Mouse (Mus musculus): ENCODE data around the gene Syvn1. TPM values are rescaled to one million over a fixed set of nuclear protein-coding genes. Genes with fewer than 3 reads are reported as not detected.
A peak's percentile ranks its signal among the peaks of the same experiment; 100 is the strongest.

The Syvn1 gene
- total and polyA plus RNA-seq, 3 experiments, result 21.3 to 24.2 (median 23.1) TPM

- no peak for TF ChIP-seq CTCF (IDR thresholded peaks at IDR 0.05)
- Histone ChIP-seq H3K27ac (no peak overlapping the region), H3K9ac (ENCODE audit: low read depth, low read length) (no peak overlapping the region), H3K36me3 (ENCODE audit: control insufficient read depth, insufficient read depth, low read length) (no peaks in the 10 kb centered on the region), H3K4me1 (ENCODE audit: control insufficient read depth, insufficient read depth, low read length) (peaks cover 4% of the 10 kb centered on the region), H3K27me3 (ENCODE audit: control insufficient read depth, insufficient read depth, low read length) (no peaks in the 10 kb centered on the region), H3K79me2 (replicated peaks; ENCODE audit: control insufficient read depth, insufficient read depth, low read length) (no peaks in the 10 kb centered on the region), H3K4me3 (no peak overlapping the region)
- 92% methylated on average over 10 of the region's 10 CpGs for WGBS
- DNase-seq, result no peak
- intact Hi-C loops (cut with DNase I), result loop anchor here (2.0 kb wide), 1 partner anchor 91 kb away; no protein-coding TSS in a partner anchor
Observed at GRCm38 (mm10) chr19:6013691-6014090, 32.7 kb upstream of the Syvn1 start.

GRCm38 (mm10) chr19:6014991-6015510, 31.3 kb upstream of the Syvn1 start:
- peak; percentile 63; the same call in 1 of the 2 replicates for TF ChIP-seq POLR2A (IDR thresholded peaks at IDR 0.05; ENCODE audit: insufficient read depth, low read depth, low read length)
- TF ChIP-seq CTCF (IDR thresholded peaks at IDR 0.05), result no peak

GRCm38 (mm10) chr19:6015511-6016315, 30.7 kb upstream of the Syvn1 start, which contains the start of gene Capn1:
Capn1 (minus strand) TSS chr19:6015897.
- TF ChIP-seq CTCF (IDR thresholded peaks at IDR 0.05) (peak; percentile 40; the same call in 1 of the 2 replicates), EP300 (IDR thresholded peaks at IDR 0.05; ENCODE audit: insufficient read depth, low read depth, low read length) (no peak)
- intact Hi-C loops (cut with DNase I), result loop anchor here (2.0 kb wide), 2 partner anchors 27 to 93 kb away; no protein-coding TSS in a partner anchor
- Histone ChIP-seq H3K27ac (peak within 1 kb of the TSS; percentile 88), H3K36me3 (ENCODE audit: control insufficient read depth, insufficient read depth, low read length) (no peaks in the 10 kb centered on the region), H3K27me3 (ENCODE audit: control insufficient read depth, insufficient read depth, low read length) (no peaks in the 10 kb centered on the region), H3K4me3 (peak within 1 kb of the TSS; percentile 77), H3K79me2 (replicated peaks; ENCODE audit: control insufficient read depth, insufficient read depth, low read length) (no peaks in the 10 kb centered on the region), H3K9ac (ENCODE audit: low read depth, low read length) (peak within 1 kb of the TSS; percentile 77), H3K4me1 (ENCODE audit: control insufficient read depth, insufficient read depth, low read length) (peaks cover 4% of the 10 kb centered on the region)
- WGBS, result 6% methylated on average over 40 of the region's 40 CpGs
- DNase-seq, result peak; percentile 83 to 84

More at GRCm38 (mm10) chr19:6014991-6015510, 31.3 kb upstream of the Syvn1 start:
- Histone ChIP-seq H3K9ac (ENCODE audit: low read depth, low read length) (peak overlapping the region; percentile 77), H3K27me3 (ENCODE audit: control insufficient read depth, insufficient read depth, low read length) (no peaks in the 10 kb centered on the region), H3K79me2 (replicated peaks; ENCODE audit: control insufficient read depth, insufficient read depth, low read length) (no peaks in the 10 kb centered on the region), H3K4me3 (peak overlapping the region; percentile 77), H3K27ac (peak overlapping the region; percentile 88), H3K36me3 (ENCODE audit: control insufficient read depth, insufficient read depth, low read length) (no peaks in the 10 kb centered on the region), H3K4me1 (ENCODE audit: control insufficient read depth, insufficient read depth, low read length) (peaks cover 4% of the 10 kb centered on the region)
- peak; percentile 70 to 73 for DNase-seq
- intact Hi-C loops (cut with DNase I), result loop anchor here (2.0 kb wide), 1 partner anchor 92 kb away; no protein-coding TSS in a partner anchor
- WGBS, result under 1% methylated on average over 15 of the region's 18 CpGs

DNA sequence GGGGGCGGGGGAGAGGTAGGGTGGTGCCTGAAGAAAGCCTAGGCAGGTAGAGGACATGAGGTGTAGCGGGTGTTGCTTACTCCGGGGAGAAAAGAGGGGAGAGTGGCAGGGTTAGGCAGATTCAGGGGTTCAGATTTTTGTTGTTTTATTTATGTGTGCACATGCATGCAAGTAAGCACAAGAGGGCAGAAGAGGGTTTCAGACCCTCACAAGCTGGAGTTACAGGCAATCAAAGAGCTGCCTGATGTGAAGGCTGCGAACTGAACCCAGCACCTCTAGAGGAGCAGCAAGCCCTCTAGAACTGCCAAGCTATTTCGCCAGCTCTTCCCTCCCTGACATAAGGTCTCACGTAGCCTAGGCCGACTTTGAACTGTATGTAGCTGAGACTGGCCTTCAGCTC, 29.8 kb upstream of the Syvn1 start:
- Histone ChIP-seq H3K4me1 (ENCODE audit: control insufficient read depth, insufficient read depth, low read length) (peaks cover 4% of the 10 kb centered on the region), H3K36me3 (ENCODE audit: control insufficient read depth, insufficient read depth, low read length) (no peaks in the 10 kb centered on the region), H3K27me3 (ENCODE audit: control insufficient read depth, insufficient read depth, low read length) (no peaks in the 10 kb centered on the region), H3K4me3 (no peak overlapping the region), H3K9ac (ENCODE audit: low read depth, low read length) (no peak overlapping the region), H3K27ac (no peak overlapping the region), H3K79me2 (replicated peaks; ENCODE audit: control insufficient read depth, insufficient read depth, low read length) (no peaks in the 10 kb centered on the region)
- intact Hi-C loops (cut with DNase I), result loop anchor here (2.0 kb wide), 1 partner anchor 26 kb away; no protein-coding TSS in a partner anchor
- WGBS, result 70% methylated on average over 7 of the region's 7 CpGs
- no peak for DNase-seq
- TF ChIP-seq POLR2A (IDR thresholded peaks at IDR 0.05; ENCODE audit: insufficient read depth, low read depth, low read length), result no peak
- peak; percentile 40 for TF ChIP-seq CTCF (IDR thresholded peaks at IDR 0.05)
- no peak for TF ChIP-seq EP300 (IDR thresholded peaks at IDR 0.05; ENCODE audit: insufficient read depth, low read depth, low read length)

GRCm38 (mm10) chr19:6018142-6019089, 28.0 kb upstream of the Syvn1 start:
- DNase-seq, result peak; percentile 82 to 88
- Histone ChIP-seq H3K27me3 (ENCODE audit: control insufficient read depth, insufficient read depth, low read length) (peaks cover 3% of the 10 kb centered on the region; the same call in 1 of the 2 replicates), H3K27ac (no peak overlapping the region), H3K4me1 (ENCODE audit: control insufficient read depth, insufficient read depth, low read length) (peaks cover 4% of the 10 kb centered on the region), H3K36me3 (ENCODE audit: control insufficient read depth, insufficient read depth, low read length) (no peaks in the 10 kb centered on the region), H3K79me2 (replicated peaks; ENCODE audit: control insufficient read depth, insufficient read depth, low read length) (no peaks in the 10 kb centered on the region), H3K4me3 (no peak overlapping the region), H3K9ac (ENCODE audit: low read depth, low read length) (no peak overlapping the region)
- intact Hi-C loops (cut with DNase I), result loop anchor here (1.0 to 2.0 kb wide), 2 partner anchors 53 to 232 kb away; no protein-coding TSS in a partner anchor
- 32% methylated on average over 15 of the region's 15 CpGs for WGBS
- TF ChIP-seq EP300 (IDR thresholded peaks at IDR 0.05; ENCODE audit: insufficient read depth, low read depth, low read length) (peak; percentile 85), CTCF (IDR thresholded peaks at IDR 0.05) (peak; percentile 97), POLR2A (IDR thresholded peaks at IDR 0.05; ENCODE audit: insufficient read depth, low read depth, low read length) (no peak)

Data from heart, adult 2 months (tissue).